Mouse (Mus musculus): ENCODE results near the gene Dnajc30. TPM values are rescaled to one million over a fixed set of nuclear protein-coding genes. Genes with fewer than 3 reads are reported as not detected.

Dnajc30 gene
- 34.8 and 35.9 TPM in 2 replicates for polyA plus RNA-seq (2012; rRNA removed)

DNA sequence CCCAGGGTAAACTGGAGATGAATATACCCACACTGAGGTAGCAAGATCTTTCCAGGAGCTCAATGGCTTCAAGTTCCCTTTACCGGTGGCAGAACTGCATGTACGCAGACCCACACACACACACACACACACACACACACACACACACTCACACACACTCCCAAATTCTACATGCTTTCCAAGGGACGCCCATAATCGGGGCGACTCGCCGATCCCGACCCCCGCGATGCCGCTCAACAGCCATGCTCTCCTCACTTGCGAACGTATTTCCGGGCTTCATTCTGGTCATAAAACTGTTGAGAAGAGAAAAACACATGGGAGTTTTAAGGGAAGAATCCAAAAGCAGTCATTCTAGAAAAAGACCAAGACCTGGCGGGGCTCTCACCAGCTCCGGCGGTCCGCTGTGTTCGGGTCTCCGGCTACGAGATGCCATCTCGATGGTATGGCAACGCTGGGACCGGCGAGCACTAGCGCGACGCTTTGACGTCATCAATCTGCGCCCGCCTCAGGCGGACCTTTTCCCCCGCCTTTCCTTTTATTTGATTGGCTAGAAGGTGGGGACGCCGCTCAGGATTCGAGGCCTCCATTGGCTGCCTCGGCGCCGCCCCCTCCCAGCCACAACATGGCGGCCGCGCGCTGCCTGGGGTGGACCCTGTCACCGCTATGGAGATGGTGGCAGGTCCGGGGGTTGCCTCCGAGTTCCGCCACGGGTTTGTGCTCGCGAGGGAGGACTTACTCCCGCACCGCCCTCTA lies at the start of gene Dnajc30:
TSS of gene Dnajc30 (plus strand) at position 574 of the 753 bp plus-strand sequence.
- peak; percentile 99 for DNase-seq (ENCODE audit: low read depth)
- TF ChIP-seq CTCF (IDR thresholded peaks at IDR 0.05; ENCODE audit: borderline replicate concordance, extremely low read depth, insufficient read depth, insufficient read length) = no peak
- peak; percentile 84; the same call in 1 of the 2 replicates for TF ChIP-seq POLR2A (IDR thresholded peaks at IDR 0.05; ENCODE audit: borderline replicate concordance, extremely low read depth, insufficient read depth, insufficient read length, poor library complexity, severe bottlenecking)

DNA sequence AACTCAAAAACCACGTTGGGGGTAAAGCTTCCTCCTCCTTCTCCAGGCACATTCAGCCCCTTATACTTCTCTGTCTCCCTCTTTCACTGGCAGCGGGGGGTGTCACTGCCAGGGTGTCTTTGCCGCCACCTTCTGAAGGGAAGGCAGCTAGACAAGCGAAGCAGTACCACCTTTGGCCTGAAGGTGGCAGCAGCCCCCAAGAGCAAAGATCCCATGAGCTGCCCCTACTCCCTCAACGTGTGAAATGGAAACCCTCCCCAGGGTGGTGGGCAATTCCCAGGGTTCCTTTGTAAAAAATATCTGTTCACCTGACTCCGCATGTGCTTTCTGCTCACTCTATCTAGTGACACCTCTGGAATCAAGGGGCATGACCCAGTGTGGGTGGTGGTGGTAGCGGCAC lies 48.5 kb upstream of the Dnajc30 start:
- DNase-seq (ENCODE audit: low read depth) = peak; percentile 86
- no peak for TF ChIP-seq POLR2A (IDR thresholded peaks at IDR 0.05; ENCODE audit: borderline replicate concordance, extremely low read depth, insufficient read depth, insufficient read length, poor library complexity, severe bottlenecking)
- peak; percentile 99 for TF ChIP-seq CTCF (IDR thresholded peaks at IDR 0.05; ENCODE audit: borderline replicate concordance, extremely low read depth, insufficient read depth, insufficient read length)

DNA sequence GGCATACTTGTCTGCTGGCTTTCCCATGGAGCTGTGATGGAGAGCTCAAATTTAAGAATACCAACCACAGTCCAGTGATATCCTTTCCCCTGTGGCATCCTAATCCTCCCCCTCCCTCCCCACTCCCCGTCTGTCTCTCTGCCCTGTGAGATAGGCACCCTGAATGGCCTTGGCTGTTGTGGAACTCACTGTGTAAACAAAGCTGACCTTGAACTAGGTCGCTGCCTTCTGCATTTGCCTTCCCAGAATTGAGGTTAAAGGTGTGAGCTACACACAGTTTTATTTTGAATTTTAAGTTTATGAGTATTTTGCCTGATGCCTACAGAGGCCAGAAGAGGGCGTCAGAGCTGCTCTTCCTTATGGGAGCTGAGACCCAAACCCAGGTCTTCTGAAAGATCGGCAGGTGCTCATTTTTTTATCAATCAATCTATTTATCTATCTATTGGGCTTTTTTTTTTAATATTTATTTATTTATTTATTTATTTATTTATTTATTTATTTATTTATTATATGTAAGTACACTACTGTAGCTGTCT lies 47.7 kb upstream of the Dnajc30 start:
- TF ChIP-seq CTCF (IDR thresholded peaks at IDR 0.05; ENCODE audit: borderline replicate concordance, extremely low read depth, insufficient read depth, insufficient read length) = no peak
- no peak for TF ChIP-seq POLR2A (IDR thresholded peaks at IDR 0.05; ENCODE audit: borderline replicate concordance, extremely low read depth, insufficient read depth, insufficient read length, poor library complexity, severe bottlenecking)
- no peak for DNase-seq (ENCODE audit: low read depth)

GRCm38 (mm10) chr5:135021814-135022213 lies 42.2 kb upstream of the Dnajc30 start:
- TF ChIP-seq CTCF (IDR thresholded peaks at IDR 0.05; ENCODE audit: borderline replicate concordance, extremely low read depth, insufficient read depth, insufficient read length) = no peak
- TF ChIP-seq POLR2A (IDR thresholded peaks at IDR 0.05; ENCODE audit: borderline replicate concordance, extremely low read depth, insufficient read depth, insufficient read length, poor library complexity, severe bottlenecking) = no peak
- DNase-seq (ENCODE audit: low read depth) = peak; percentile 94

GRCm38 (mm10) chr5:135023344-135024173 lies 40.4 kb upstream of the Dnajc30 start, which contains the start of gene Stx1a:
Gene Stx1a, plus strand, starts transcription at chr5:135023482.
- TF ChIP-seq CTCF (IDR thresholded peaks at IDR 0.05; ENCODE audit: borderline replicate concordance, extremely low read depth, insufficient read depth, insufficient read length) (no peak), POLR2A (IDR thresholded peaks at IDR 0.05; ENCODE audit: borderline replicate concordance, extremely low read depth, insufficient read depth, insufficient read length, poor library complexity, severe bottlenecking) (peak; percentile 58; the same call in 1 of the 2 replicates)
- DNase-seq (ENCODE audit: low read depth) = peak; percentile 96

DNA sequence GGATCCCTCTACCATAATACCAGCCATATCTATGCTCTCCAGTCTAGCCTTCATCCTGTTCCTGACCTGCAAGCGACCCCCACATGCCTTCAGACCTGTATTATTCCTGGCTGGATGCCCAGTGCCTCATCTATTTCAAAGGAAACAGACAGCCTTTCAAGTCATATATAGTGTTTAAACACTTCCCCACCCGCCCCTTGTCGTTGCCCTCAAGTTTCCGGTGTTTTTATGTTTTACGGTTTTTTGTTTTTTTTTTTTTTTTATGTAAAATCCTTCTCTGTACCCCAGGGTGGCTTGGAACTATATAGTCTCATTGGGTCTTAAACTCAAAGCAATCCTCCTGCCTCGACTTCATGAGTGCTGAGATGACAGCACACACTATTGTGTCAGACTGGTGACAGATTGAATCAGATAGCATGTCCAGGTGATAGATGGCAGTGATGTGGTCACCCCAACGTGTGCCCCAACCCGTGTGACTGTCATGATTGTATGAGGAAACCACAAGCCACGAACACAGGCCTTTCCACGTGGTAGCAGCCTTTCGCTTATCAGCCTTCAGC lies 39.3 kb upstream of the Dnajc30 start:
- no peak for DNase-seq (ENCODE audit: low read depth)
- TF ChIP-seq CTCF (IDR thresholded peaks at IDR 0.05; ENCODE audit: borderline replicate concordance, extremely low read depth, insufficient read depth, insufficient read length) = no peak
- no peak for TF ChIP-seq POLR2A (IDR thresholded peaks at IDR 0.05; ENCODE audit: borderline replicate concordance, extremely low read depth, insufficient read depth, insufficient read length, poor library complexity, severe bottlenecking)

GRCm38 (mm10) chr5:135025899-135026298 lies 38.1 kb upstream of the Dnajc30 start:
- no peak for DNase-seq (ENCODE audit: low read depth)
- no peak for TF ChIP-seq CTCF (IDR thresholded peaks at IDR 0.05; ENCODE audit: borderline replicate concordance, extremely low read depth, insufficient read depth, insufficient read length)
- TF ChIP-seq POLR2A (IDR thresholded peaks at IDR 0.05; ENCODE audit: borderline replicate concordance, extremely low read depth, insufficient read depth, insufficient read length, poor library complexity, severe bottlenecking) = no peak

DNA sequence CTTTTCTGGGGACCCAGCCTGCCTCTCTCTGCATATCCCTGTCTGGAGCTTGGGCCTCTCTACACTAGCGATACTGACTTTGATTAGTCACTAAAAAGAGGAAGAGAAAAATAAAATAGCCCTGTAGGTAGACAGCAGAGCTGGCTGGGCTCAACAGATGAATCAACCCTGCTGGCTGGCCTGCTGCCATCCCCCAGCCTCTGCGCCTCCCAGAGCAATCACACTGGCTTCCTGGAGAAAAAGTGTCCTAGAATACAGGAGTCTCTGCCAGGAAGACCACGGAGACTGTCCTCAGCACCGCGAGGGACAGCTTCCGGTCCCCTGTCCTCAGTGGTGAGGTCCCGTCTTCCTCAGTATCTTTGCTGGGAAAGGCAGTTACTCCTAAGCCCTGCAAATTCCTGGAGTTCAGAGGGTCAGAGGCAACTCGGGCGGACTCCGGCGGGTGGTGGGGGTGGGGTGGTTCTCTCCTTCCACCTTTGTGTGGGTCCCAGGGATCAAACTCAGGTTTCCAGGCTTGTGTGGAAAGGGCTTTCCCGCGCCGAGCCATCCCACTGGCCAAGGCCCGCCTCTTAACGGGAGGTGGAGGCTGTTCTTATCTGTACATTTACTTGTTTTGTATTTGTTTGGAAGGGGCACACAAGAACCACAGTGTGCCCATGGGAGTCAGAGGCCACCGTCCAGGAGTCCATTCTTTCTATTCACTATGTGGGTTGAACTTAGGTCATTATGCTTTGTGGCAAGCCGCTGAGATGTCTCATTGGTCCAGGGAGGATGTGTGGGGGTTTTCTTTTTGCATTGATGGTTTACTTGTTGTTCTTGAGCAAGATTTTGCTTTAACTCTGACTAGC lies 34.8 kb upstream of the Dnajc30 start:
- DNase-seq (ENCODE audit: low read depth) = no peak
- TF ChIP-seq POLR2A (IDR thresholded peaks at IDR 0.05; ENCODE audit: borderline replicate concordance, extremely low read depth, insufficient read depth, insufficient read length, poor library complexity, severe bottlenecking) = no peak
- no peak for TF ChIP-seq CTCF (IDR thresholded peaks at IDR 0.05; ENCODE audit: borderline replicate concordance, extremely low read depth, insufficient read depth, insufficient read length)

- no peak for TF ChIP-seq POLR2A (IDR thresholded peaks at IDR 0.05; ENCODE audit: borderline replicate concordance, extremely low read depth, insufficient read depth, insufficient read length, poor library complexity, severe bottlenecking)
- no peak for TF ChIP-seq CTCF (IDR thresholded peaks at IDR 0.05; ENCODE audit: borderline replicate concordance, extremely low read depth, insufficient read depth, insufficient read length)
- DNase-seq (ENCODE audit: low read depth) = no peak
Measured at GRCm38 (mm10) chr5:135032581-135032980, 31.4 kb upstream of the Dnajc30 start.

GRCm38 (mm10) chr5:135034593-135034992 lies 29.4 kb upstream of the Dnajc30 start:
- TF ChIP-seq CTCF (IDR thresholded peaks at IDR 0.05; ENCODE audit: borderline replicate concordance, extremely low read depth, insufficient read depth, insufficient read length) (peak; percentile 37; the same call in 1 of the 2 replicates), POLR2A (IDR thresholded peaks at IDR 0.05; ENCODE audit: borderline replicate concordance, extremely low read depth, insufficient read depth, insufficient read length, poor library complexity, severe bottlenecking) (no peak)
- no peak for DNase-seq (ENCODE audit: low read depth)

Data from brain, embryonic 14.5 days (tissue).